Mouse (Mus musculus) liver, postnatal 0 days (tissue): ENCODE data around the gene Wwox. TPM values are rescaled to one million over a fixed set of nuclear protein-coding genes. Genes with fewer than 3 reads are reported as not detected.

ENCODE experiments used
- ATAC-seq: fragments of 200-750 bp; cut with Nextera tagmentation; 2 replicates; pipeline ENCODE4 v1.8.0; 2017; ENCODE audit warnings: mild to moderate bottlenecking, moderate library complexity
- DNase-seq: peaks from one replicate; pipeline ENCODE4 v3.0.0-alpha.2; 2016
- H3K27ac ChIP-seq: fragments of 300-500 bp; sonication (generic); 2 replicates; pipeline ENCODE4 v1.5.1; 2014; ENCODE audit warnings: antibody characterized with exemption, moderate library complexity, mild to moderate bottlenecking, low read depth
- H3K27me3 ChIP-seq: fragments of 300-500 bp; sonication (generic); 2 replicates; pipeline ENCODE4 v1.6.1; 2014; ENCODE audit warnings: low read length, control low read depth, mixed read lengths; ENCODE audit not compliant: insufficient read depth
- H3K36me3 ChIP-seq: fragments of 300-500 bp; sonication (generic); replicated peaks from 2 replicates; pipeline ENCODE4 v1.6.1; 2014; ENCODE audit warnings: mild to moderate bottlenecking, control low read depth, low read length, moderate library complexity, mixed read lengths; ENCODE audit not compliant: insufficient read depth
- H3K4me1 ChIP-seq: fragments of 300-500 bp; sonication (generic); 2 replicates; pipeline ENCODE4 v1.6.1; 2014; ENCODE audit warnings: antibody characterized with exemption, mild to moderate bottlenecking, control low read depth; ENCODE audit not compliant: insufficient read depth
- H3K4me2 ChIP-seq: fragments of 300-500 bp; sonication (generic); 2 replicates; pipeline ENCODE4 v1.6.1; 2014; ENCODE audit warnings: low read depth, mild to moderate bottlenecking, low read length, moderate library complexity, mixed read lengths
- H3K4me3 ChIP-seq: fragments of 300-500 bp; sonication (generic); 2 replicates; pipeline ENCODE4 v1.5.1; 2014; ENCODE audit warnings: low read depth, low read length
- H3K9ac ChIP-seq: fragments of 300-500 bp; sonication (generic); replicated peaks from 2 replicates; pipeline ENCODE4 v1.6.1; 2014; ENCODE audit warnings: mild to moderate bottlenecking, moderate library complexity
- H3K9me3 ChIP-seq: fragments of 300-500 bp; sonication (generic); 2 replicates; pipeline ENCODE4 v1.6.1; 2016; ENCODE audit warnings: mild to moderate bottlenecking, control low read depth, low read length, mixed read lengths
- CTCF ChIP-seq: sonication (generic); IDR thresholded peaks from 2 replicates; pipeline ENCODE4 v1.5.1; 2016; ENCODE audit warnings: antibody characterized with exemption, low read depth
- EP300 ChIP-seq: IDR thresholded peaks from 2 replicates; pipeline ENCODE4 v1.6.1; 2016; ENCODE audit warnings: antibody characterized with exemption, low read depth, mild to moderate bottlenecking
- WGBS: fragments of 180-500 bp; shearing (Covaris S2); extraction: QIAGEN DNeasy Blood & Tissue Kit; methylation state at CpG from one replicate; pipeline ENCODE4 v1.1.7; 2014; ENCODE audit not compliant: insufficient replicate concordance; 5-methylcytosine and 5-hydroxymethylcytosine counted together
- polyA plus RNA-seq: library from polyadenylated mRNA; unstranded; fragments of >200 nt; fragmentation: Nextera tagmentation; extraction: Ambion mirVana; gene quantifications from 2 replicates; pipeline ENCODE4 v1.2.1, GENCODE M21; 2015

The Wwox gene
- polyA plus RNA-seq, 1 experiment from 2014 or later = 3.9 TPM

- Histone ChIP-seq H3K4me1 (no peaks in the 10 kb centered on the region), H3K4me2 (no peak overlapping the region), H3K9me3 (peaks cover 4% of the 10 kb centered on the region; the same call in 1 of the 2 replicates), H3K27ac (no peak overlapping the region), H3K36me3 (no peaks in the 10 kb centered on the region), H3K4me3 (no peak overlapping the region), H3K27me3 (no peaks in the 10 kb centered on the region), H3K9ac (no peak overlapping the region)
- ATAC-seq (no peak), DNase-seq (no peak)
- 46% methylated on average over 12 of the region's 12 CpGs for WGBS
- TF ChIP-seq CTCF = no peak
- TF ChIP-seq EP300 = no peak
These were observed 533.6 kb downstream of the Wwox start for GRCm38 (mm10) chr8:114973002-114973461.

DNA sequence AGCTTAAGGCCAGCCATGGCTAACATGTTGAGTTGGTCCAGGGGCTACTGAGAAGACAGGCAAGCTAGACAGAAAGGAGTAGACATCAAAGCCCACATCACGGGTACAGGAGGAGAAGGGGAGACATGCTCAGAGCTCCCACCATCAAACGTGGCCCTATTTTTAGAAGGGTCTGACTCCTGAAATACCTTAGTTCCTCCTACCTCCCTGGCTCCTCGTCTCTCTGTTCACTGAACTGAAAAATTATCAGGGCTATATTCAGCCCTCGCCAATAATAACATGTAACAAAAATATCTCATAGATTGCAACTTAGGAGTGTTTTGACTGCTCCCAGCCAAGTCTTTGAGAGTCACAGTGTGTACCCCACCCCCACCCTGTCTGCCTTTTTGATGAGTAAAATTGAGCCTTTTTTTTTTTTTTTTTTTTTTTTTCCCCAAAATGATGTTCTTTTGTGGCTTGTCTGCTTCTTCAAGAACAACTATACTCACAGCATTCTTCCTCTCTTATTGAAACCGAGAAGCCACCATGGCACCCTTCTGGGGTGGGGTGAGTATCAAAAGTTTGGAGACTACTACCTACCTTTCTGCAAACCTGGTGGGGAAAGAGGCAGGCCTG, 535.0 kb downstream of the Wwox start:
- H3K27me3 ChIP-seq = no peaks in the 10 kb centered on the region
- no peak for ATAC-seq
- WGBS = 52% methylated on average over 5 of the region's 5 CpGs

DNA sequence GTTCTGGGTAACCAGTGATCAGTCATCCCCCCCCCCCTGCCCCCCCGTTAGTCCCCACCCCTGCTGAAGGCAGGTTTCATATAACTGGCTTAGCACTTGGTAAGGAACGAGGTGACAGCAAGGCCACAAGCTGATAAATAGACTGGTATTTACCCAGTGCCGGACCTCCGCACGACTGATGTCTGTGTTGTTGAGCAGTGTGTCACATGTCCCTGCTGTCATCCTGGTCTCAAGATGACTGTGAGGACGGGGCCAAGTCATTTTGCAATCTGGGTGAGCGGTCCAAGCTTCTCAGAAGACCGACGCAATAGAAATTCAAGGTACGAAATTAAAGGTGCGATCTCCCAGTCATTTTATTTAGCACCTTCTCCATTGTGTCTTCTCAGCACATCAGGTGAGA, 538.3 kb downstream of the Wwox start:
- Histone ChIP-seq H3K4me1 (no peaks in the 10 kb centered on the region), H3K9ac (no peak overlapping the region), H3K9me3 (no peaks in the 10 kb centered on the region), H3K4me3 (no peak overlapping the region), H3K36me3 (no peaks in the 10 kb centered on the region), H3K27me3 (no peaks in the 10 kb centered on the region), H3K4me2 (no peak overlapping the region), H3K27ac (no peak overlapping the region)
- 69% methylated on average over 11 of the region's 11 CpGs for WGBS
- DNase-seq = no peak
- TF ChIP-seq EP300 (no peak), CTCF (no peak)
- no peak for ATAC-seq

More for the DNA sequence above, 535.0 kb downstream of the Wwox start:
- no peaks in the 10 kb centered on the region for H3K9me3 ChIP-seq
- no peak overlapping the region for H3K27ac ChIP-seq
- no peaks in the 10 kb centered on the region for H3K36me3 ChIP-seq
- TF ChIP-seq CTCF = no peak
- TF ChIP-seq EP300 = no peak
- H3K4me3 ChIP-seq = no peak overlapping the region
- H3K9ac ChIP-seq = no peak overlapping the region
- H3K4me1 ChIP-seq = no peaks in the 10 kb centered on the region
- no peak overlapping the region for H3K4me2 ChIP-seq
- DNase-seq = no peak

- H3K36me3 ChIP-seq = no peaks in the 10 kb centered on the region
- H3K9me3 ChIP-seq = no peaks in the 10 kb centered on the region
- H3K27ac ChIP-seq = no peak overlapping the region
- H3K4me3 ChIP-seq = no peak overlapping the region
- H3K9ac ChIP-seq = no peak overlapping the region
- no peaks in the 10 kb centered on the region for H3K4me1 ChIP-seq
- DNase-seq = no peak
- H3K27me3 ChIP-seq = no peaks in the 10 kb centered on the region
- 73% methylated on average over 15 of the region's 15 CpGs for WGBS
- no peak overlapping the region for H3K4me2 ChIP-seq
- ATAC-seq = no peak
- TF ChIP-seq CTCF = no peak
- no peak for TF ChIP-seq EP300
These were observed 538.9 kb downstream of the Wwox start for GRCm38 (mm10) chr8:114978206-114978960.

DNA sequence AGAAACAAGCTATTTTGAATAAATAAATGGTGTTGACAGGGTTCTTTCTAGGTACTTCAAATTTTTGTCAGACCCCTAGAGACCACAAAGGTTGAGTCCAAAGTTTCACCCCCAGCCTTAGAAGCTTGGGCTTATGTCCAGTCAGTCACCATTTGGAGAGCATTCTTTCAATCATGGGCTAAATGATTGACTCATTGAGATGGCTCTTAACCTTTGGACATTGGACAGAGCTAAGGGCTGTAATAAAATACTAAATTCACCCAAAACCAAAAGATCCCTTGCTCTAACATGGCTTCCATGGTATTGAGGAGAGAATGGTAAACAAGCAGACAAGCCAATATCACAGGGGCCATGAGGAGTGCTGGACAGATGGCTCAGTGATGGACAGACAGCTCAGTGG, 540.2 kb downstream of the Wwox start:
- no peak for ATAC-seq
- Histone ChIP-seq H3K4me2 (no peak overlapping the region), H3K9ac (no peak overlapping the region), H3K36me3 (no peaks in the 10 kb centered on the region), H3K4me3 (no peak overlapping the region), H3K27ac (no peak overlapping the region), H3K9me3 (no peaks in the 10 kb centered on the region), H3K4me1 (no peaks in the 10 kb centered on the region), H3K27me3 (no peaks in the 10 kb centered on the region)
- no peak for TF ChIP-seq CTCF
- no peak for TF ChIP-seq EP300
- no peak for DNase-seq

GRCm38 (mm10) chr8:114982762-114983161, 543.3 kb downstream of the Wwox start:
- H3K27me3 ChIP-seq = no peaks in the 10 kb centered on the region
- no peaks in the 10 kb centered on the region for H3K9me3 ChIP-seq
- no peaks in the 10 kb centered on the region for H3K36me3 ChIP-seq
- H3K27ac ChIP-seq = no peak overlapping the region
- H3K9ac ChIP-seq = no peak overlapping the region
- no peaks in the 10 kb centered on the region for H3K4me1 ChIP-seq
- TF ChIP-seq EP300 (no peak), CTCF (no peak)
- H3K4me2 ChIP-seq = no peak overlapping the region
- ATAC-seq = no peak
- DNase-seq = no peak
- 86% methylated on average over 11 of the region's 11 CpGs for WGBS
- no peak overlapping the region for H3K4me3 ChIP-seq
